Mouse (Mus musculus): ENCODE measurements around the gene Rnf216.

- TF ChIP-seq CTCF (IDR thresholded peaks at IDR 0.05; ENCODE audit: control insufficient read depth, insufficient read depth, low read length) = no peak
- no peak for TF ChIP-seq POLR2A (IDR thresholded peaks at IDR 0.05; ENCODE audit: borderline replicate concordance, control insufficient read depth, low read depth, low read length)
Observed at GRCm38 (mm10) chr5:143076603-143077143, 36.1 kb downstream of the Rnf216 start.
